Mouse (Mus musculus): Measurements from ENCODE around the gene Med22.

Med22 gene

GRCm38 (mm10) chr2:26910124-26910993, at the start of gene Med22, which contains the start of gene Rpl7a:
TSS of gene Med22 (minus strand) at chr2:26910677.
TSS of gene Rpl7a (plus strand) at chr2:26910764.
- peak; percentile 99 for DNase-seq

- no peak for DNase-seq
Observed at GRCm38 (mm10) chr2:26957488-26957859, 47.0 kb upstream of the Med22 start.

- DNase-seq, result no peak
Observed at GRCm38 (mm10) chr2:26956811-26957487, 46.5 kb upstream of the Med22 start.

- DNase-seq, result no peak
Observed at GRCm38 (mm10) chr2:26954735-26955395, 44.4 kb upstream of the Med22 start.

- DNase-seq, result no peak
Observed at GRCm38 (mm10) chr2:26952866-26953265, 42.4 kb upstream of the Med22 start.

- no peak for DNase-seq
Observed at GRCm38 (mm10) chr2:26952193-26952592, 41.7 kb upstream of the Med22 start.

GRCm38 (mm10) chr2:26951346-26951905, 40.9 kb upstream of the Med22 start:
- peak; percentile 49 for DNase-seq

GRCm38 (mm10) chr2:26950411-26950810, 39.9 kb upstream of the Med22 start:
- DNase-seq, result peak; percentile 41

GRCm38 (mm10) chr2:26943253-26943652, 32.8 kb upstream of the Med22 start:
- no peak for DNase-seq

- DNase-seq, result no peak
Observed at GRCm38 (mm10) chr2:26941539-26941938, 31.1 kb upstream of the Med22 start.

GRCm38 (mm10) chr2:26936425-26936824, 25.9 kb upstream of the Med22 start:
- no peak for DNase-seq

GRCm38 (mm10) chr2:26935286-26935685, 24.8 kb upstream of the Med22 start:
- DNase-seq, result no peak

- peak; percentile 92 for DNase-seq
Observed at GRCm38 (mm10) chr2:26933304-26934055, 23.0 kb upstream of the Med22 start, which contains the start of the genes Surf4 and Stkld1. TSS of gene Surf4 (minus strand) at chr2:26933928. TSS of gene Stkld1 (plus strand) at chr2:26934047.

GRCm38 (mm10) chr2:26932473-26933303, 22.2 kb upstream of the Med22 start:
- DNase-seq, result peak; percentile 70

- DNase-seq, result peak; percentile 66
Observed at GRCm38 (mm10) chr2:26930390-26930789, 19.9 kb upstream of the Med22 start.

- DNase-seq, result no peak
Observed at GRCm38 (mm10) chr2:26927745-26928476, 17.4 kb upstream of the Med22 start.

- no peak for DNase-seq
Observed at GRCm38 (mm10) chr2:26921784-26922183, 11.3 kb upstream of the Med22 start.

GRCm38 (mm10) chr2:26920190-26920855, 9.8 kb upstream of the Med22 start:
- no peak for DNase-seq

- DNase-seq, result no peak
Observed at GRCm38 (mm10) chr2:26919684-26920083, 9.2 kb upstream of the Med22 start.

GRCm38 (mm10) chr2:26916738-26917137, 6.3 kb upstream of the Med22 start:
- no peak for DNase-seq
